Mouse (Mus musculus) liver, adult 2 months (tissue): ENCODE results near the gene Dlgap1.

ENCODE experiments used
- CTCF ChIP-seq: fragments of 200-500 bp; IDR thresholded peaks from 2 replicates; pipeline ENCODE4 v1.5.1; 2011; ENCODE audit warnings: low read depth, low read length, control low read depth
- POLR2A ChIP-seq: fragments of 200-500 bp; IDR thresholded peaks from 2 replicates; pipeline ENCODE4 v1.6.1; 2011; ENCODE audit warnings: low read length, control low read depth; ENCODE audit not compliant: insufficient read depth; ENCODE audit errors: extremely low read depth

- TF ChIP-seq CTCF (no peak), POLR2A (no peak)
These were observed 825.8 kb downstream of the Dlgap1 start for GRCm38 (mm10) chr17:70794722-70795121.
